Mouse (Mus musculus) B cell, adult 2 months (primary cell): ENCODE measurements around the gene Clspn.
"Not testable (repeated sequence)": the region's sequence is repeated elsewhere in the genome, so short reads cannot be mapped to it uniquely, and the experiment has no call there.

ENCODE experiments used
- DNase-seq, 2 experiments: peaks; one replicate each; pipeline ENCODE4 v3.0.0; 2022

Gene Clspn

DNA sequence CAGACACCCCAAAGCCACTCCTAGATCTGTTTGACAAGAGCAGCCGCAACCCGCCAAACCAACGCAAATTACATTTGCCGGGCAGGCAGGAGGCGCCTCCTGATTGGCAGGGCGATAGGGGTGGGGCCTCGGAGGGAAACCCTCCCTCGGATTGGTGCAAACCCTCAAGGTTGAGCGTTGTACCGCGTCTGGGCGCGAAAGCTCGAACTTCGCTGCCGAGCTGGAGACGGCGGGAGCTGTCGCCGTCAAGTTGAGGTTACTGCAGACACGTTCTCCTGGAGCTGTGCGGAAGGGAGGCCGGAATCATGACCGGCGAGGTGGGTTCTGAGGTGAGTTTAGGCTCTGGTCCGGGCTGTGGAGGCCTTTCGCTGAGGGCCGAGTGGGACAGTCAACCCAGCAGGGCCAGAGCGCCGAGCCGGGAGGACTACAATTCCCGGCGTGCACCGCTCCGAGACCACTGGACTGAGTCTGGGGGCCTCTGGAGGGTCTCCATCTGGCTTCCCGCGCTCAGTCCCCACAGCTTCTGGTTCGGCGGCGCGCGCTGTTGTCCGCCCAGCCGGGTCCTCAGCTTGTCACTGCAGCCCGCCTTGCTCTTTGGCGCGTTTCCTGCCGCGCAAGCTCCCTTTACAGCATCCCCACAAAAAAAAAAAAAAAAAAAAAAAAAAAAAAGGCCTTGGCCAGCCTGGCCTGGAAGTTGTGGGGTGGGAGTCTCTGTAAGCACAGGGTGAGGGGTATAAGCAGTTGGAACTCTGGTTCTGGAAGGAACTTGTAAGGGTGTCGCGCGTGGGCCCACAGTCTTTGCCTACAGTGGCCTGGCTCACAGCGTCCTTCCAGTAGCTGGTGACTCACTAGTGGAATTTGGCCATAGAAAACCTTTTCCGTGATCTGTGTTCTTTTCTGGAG, at the start of gene Clspn:
Gene Clspn, plus strand, starts transcription at position 127 of the 903 bp plus-strand sequence.
- peak; percentile 90 to 93 for DNase-seq

DNA sequence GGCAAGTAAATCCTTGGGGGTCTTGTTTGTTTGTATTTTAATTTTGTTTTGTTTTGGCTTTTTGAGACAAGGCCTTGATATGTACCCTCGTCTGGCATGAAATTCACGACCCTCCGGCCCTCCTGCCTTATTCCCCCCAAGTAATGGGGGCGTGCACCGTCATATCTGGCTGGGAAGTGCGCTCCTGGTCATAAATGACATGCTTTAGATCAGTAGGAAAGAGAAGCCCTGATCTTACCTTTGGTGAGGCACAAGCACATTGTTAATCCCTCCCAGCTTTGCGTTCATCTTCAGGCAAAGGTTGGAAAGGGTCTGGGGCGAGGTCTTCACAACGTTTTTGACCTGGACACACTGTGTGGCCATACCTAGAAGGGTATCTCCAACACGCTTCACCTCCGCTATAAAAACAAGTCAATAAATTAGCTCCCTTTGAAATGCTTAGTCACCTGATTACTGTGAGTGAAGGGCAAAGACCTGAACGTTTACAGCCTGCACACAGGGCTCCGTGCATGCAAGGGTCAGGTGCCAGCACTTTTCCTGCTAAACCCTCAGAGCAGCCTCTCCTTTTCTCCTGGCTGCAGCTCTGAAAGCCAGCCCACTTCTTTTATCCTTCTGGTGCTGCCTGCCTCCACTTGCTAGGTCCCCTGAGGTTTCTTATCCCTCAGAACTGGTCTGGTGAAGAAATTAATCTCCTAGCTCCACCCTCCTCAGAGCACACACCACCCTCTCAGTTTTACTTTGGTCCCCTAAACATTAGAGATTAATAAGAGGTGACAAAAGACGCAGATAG, 48.4 kb upstream of the Clspn start:
- no peak for DNase-seq

DNA sequence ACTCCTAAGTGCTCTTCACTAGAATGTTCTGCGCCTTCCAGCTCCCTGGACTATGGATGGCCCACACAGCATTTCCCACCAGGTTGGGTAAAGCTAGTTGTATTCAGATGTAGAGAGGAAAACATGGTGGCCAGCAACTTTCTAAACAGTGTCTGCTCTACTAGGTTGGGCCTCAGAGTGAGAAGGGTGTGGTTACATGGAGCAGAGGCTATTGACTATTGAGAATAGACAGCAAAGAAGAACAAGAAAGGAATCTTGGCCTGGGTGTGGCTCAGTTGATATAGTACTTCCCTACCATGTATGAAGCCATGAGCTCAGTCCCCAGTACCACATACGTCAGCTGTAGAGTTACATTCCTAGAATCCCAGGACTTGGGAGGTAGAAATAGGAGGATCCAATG, 47.7 kb upstream of the Clspn start:
- DNase-seq = no peak

DNA sequence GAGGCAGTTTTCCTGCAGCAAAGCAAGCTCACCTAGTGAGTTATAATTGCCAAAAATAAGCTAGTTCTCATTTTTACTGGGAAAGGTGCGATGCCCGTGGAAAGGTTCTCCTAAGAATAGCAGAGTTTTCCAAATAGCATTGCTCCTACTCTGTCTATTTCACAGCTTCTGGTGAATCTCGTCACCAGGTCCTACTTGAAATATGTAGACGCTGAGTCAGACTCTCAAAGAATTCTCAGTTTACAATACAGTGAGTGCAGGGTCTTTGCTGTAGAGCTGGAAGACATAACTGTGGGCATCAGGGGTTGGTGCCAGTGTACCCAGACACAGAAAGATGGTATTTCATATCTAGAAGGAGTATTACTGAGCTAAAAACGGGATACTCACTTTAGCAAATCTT, 45.7 kb upstream of the Clspn start:
- DNase-seq = no peak

DNA sequence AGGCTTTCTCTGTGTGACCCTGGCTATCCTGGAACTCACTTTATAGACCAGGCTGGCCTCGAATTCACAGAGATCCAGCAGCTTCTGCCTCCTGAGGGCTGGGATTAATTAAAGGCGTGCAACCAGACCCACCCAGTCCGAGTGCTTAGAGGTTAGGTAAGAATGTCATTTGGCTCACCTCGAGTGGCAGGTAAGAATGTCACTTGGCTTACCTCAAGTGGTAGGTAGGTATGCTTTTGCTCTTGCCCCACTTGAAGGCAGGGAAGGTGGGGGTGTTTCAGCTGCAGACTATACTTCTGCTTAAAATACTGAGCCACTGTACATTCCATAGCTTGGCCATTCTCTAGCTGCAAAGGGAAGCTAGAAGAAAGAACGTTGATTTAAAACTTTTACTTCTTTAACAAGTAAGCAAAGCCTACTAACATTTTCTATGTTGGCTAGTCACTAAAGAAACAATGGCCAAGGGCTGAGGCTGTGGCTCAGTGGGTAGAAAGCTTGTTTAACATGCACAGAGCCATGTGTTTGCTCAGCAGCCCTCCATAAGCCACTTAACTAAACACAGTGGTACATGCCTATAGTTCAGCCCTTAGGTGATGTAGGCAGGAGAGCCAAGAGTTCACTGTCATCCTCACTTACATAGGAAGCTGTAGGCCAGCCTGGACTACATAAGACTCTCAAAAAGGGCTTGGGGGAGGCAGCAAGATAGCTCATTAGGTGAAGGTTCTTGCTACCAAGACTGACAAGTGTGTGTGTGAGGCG, 44.2 kb upstream of the Clspn start:
- DNase-seq = no peak

DNA sequence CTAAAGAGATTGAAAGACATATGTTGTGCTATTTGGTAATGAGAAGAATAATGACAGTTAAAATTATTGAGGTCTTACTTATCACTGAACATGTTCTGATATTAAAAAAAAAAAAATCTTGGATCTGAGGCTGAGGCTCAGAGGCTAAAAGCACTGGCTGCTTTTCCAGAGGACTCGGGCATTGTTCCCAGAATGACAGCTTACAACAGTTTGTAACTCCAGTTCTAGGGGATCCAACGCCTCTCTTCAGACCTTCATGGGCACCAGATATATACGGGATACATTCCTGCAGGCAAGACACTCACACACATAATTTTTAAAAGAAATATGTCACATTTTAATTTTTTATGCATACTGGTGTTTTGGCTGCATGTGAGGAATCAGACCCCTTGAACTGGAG, 30.6 kb upstream of the Clspn start:
- DNase-seq = no peak

DNA sequence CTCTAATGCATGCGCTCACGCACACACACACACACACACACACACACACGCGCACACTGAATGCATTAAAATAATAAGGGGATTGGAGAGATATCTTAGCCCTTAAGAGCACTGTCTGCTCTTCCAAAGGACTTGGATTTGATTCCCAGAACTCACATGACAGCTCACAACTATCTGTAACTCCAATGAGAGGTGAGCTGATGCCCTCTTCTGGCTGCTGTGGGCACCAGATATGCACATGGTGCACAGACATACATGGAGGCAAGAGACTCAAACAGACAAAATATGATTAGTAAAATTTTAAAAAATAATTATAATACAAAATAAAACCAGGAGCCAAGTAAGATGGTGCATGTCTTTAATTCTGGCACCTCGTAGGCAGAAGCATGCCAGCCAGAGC, 29.9 kb upstream of the Clspn start:
- DNase-seq = no peak

DNA sequence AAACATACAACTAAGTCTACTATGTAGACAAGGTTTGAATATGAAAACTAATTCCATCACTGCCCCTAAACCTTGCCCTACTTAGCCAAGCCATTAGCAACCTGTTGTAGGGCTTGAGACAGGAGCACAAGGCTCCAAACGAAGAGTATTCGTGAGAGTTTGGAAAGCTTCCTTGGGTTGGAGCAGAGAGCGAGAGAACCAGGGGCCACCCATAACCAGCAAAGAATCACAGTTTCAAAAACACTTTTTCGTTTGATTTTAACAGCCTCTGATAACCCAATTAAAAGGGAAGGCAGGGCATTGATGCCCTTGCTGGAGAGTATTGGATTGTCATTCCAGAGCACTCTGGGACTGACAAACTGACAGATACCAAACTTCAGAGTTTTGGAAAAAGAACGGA, 24.4 kb upstream of the Clspn start:
- no peak for DNase-seq

DNA sequence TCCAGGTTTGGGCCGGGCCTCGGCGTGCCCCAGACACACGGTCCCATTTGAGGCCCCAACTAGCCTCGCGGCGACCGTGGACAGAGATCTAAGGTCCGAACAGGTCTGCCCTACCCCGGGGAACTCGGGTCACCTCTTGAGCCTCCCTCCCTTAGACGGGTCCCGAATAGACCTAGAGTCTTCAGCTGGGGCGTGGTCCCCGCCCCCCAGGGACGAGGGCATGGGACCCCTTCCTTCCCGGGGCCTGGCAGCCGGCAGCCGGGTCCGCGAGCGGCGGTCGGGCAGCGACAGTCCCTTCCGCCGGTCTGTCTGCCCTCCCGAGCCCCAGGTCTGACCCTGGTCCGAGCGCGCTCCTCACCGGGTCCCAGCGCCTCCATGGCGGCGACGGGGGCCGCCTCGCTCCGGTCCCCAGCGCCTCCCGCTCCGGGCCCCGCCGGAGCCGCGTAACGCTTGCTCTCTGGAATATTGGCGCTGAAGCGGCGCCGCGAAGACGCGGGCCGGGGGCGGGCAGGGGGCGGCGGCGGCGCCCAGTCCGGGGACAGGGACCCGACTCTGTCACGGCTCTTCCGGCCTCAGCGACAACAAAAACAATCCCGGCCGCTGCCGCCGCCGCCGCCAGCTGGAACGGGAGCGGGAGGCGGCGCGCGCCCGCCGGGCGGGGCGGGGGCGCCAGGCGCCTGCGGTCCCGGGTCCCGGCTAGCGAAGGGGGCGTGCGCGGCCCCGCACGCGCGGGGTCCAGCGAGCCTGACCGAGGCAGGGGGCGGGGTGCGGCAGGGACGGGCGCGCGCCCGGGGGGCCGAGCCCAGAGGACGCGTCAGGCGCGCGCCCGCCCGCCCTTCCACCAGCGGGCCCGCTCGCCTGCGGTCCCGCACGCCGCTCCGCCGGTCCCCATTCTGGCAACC, 23.7 kb upstream of the Clspn start, which contains the start of gene Ago4:
Gene Ago4, minus strand, starts transcription at position 646 of the 902 bp plus-strand sequence.
- DNase-seq = peak; percentile 53

DNA sequence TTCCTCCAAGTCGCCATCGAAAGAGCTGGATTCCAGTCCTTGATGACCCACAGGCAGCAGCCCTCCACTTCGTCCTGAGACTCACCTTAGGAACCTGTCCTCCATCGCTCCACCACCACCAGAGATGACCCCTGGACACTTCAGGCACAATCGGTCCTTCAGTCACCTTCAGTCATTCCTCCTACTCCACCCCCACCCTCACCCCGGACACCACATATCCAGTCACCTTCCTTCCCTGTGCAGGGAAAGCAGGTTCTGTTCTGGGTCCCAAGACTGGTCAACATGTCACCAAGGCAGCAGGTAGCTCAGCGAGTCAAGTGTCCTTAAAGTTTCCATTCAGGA, 23.0 kb upstream of the Clspn start:
- no peak for DNase-seq

DNA sequence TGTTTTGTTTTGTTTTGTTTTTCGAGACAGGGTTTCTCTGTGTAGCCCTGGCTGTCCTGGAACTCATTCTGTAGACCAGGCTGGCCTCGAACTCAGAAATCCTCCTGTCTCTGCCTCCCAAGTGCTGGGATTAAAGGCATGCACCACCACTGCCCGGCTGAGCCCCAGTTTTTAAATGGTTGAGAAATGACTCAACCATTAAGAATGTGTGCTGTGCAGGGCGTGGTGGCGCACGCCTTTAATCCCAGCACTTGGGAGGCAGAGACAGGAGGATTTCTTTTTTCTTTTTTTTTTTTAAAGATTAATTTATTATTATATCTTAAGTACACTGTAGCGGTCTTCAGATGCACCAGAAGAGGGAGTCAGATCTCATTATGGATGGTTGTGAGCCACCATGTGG, 21.1 kb upstream of the Clspn start:
- not testable (repeated sequence) for DNase-seq

DNA sequence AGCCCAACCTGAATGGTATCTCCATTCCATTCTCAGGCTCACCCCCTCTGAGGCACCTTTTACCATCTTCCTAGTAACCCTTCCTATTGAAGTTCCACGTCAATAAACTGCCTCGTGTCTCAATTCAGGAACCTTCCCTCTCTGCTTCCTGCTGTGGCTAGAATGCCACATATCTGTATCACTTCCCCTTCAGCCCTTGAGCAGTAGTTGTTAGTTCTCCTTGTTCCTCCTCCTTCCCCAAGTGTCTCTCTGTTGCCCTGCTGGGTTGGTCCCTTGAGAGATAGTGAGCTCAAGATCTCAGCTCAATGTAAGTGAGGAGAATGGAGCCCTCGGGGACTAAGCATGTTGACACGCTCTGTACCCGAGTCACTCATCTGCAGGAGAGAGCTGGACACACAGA, 19.9 kb upstream of the Clspn start:
- peak; percentile 69 to 71 for DNase-seq

DNA sequence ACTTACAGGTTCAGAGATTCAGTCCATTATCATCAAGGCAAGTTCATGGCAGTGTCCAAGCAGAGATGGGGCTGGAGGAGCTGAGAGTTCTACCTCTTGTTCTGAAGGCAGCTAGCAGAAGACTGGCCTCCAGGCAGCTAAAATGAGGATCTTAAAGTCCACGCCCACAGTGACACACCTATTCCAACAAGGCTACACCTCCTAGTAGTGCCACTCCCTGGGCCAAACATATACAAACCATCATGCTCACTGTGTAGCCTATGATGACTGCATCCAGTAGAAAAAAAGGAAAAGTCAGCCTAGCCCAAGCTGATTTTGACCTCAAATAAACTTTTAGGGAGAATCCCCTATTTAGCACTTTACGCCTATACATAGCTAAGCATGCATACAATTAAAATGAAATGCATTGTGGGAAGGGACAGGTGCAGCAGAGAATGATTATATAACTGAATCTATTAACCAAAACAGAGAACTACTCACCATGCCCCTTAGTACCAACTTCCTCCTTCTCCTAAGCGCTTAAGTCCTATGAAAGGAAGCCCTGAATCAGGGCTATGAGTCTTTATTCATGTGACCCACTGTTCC, 16.2 kb upstream of the Clspn start:
- DNase-seq = peak; percentile 67 to 69

DNA sequence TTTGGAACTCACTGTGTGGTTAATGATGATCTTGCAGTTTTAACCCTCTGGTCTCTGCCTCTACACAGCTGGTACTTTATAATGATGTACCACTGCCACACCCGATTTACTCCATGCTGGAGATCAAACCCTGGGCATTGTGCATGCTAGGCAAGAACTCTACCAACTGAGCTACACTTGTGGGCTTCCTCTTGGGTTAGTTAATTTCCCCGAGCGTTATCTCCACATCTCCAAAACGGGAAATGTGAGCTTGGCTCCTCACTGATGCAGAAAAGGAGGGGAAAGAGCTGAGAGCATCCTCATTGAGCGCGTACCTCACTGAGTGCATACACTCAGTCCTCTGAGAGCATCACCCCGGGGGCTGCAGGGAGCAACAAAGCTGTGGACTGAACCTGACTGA, 13.9 kb upstream of the Clspn start:
- no peak for DNase-seq

DNA sequence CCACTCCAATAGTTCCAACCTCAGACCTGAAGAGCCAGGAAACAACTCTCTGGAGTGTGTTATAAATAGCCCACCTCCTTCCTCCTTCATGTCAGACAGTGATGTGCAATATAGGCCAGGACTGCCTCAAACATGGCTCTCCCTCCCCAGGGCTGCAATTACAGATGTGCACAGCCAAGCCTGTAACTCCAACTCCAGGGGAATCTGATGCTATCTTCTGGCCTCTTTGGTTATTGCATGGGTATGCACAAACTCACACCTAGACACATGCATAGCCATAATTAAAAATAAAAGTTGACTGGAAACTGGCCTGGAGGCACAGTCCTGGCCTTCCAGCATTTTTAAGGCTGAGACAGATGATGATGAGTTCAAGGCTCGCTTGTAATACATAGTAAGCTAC, 11.7 kb upstream of the Clspn start:
- DNase-seq = no peak

DNA sequence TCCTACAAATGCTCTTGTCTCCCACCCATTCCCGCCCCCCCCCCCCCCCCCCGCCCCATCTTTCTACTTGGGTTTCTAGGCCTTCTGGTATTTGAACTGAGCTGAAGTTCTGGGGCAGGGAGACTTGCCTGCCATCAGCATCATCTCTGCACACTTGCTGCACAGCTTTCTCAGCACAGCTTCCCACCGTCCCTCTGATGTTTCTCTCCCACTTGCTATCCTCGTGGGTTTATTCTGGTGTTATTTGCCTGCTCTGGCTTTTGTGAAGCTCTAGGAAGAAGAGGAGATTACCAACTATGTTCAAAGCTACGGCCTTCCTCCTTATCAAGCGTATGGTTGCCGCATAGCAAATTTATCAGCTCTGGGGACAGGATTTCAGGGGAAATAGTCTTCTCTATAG, 11.0 kb upstream of the Clspn start:
- no peak for DNase-seq

DNA sequence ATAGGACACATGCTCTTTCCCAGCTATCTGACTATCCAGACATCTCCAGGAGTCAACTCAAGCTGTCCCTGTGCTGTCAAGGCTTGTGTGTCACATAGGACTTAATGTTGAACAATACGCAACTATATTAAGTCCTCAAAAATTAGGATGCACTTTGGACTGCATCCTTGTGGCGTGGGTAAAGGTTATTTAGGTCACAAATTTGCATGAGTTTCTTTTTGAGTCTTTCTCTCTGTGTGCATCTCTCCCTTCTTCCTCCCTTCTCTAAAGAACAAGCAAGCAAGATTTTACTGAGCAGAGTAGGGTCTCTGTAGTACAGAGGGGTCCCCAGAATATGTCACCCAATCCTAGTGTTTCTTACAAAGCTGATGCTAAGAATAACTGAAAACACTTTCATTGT, 10.6 kb upstream of the Clspn start:
- DNase-seq = no peak

DNA sequence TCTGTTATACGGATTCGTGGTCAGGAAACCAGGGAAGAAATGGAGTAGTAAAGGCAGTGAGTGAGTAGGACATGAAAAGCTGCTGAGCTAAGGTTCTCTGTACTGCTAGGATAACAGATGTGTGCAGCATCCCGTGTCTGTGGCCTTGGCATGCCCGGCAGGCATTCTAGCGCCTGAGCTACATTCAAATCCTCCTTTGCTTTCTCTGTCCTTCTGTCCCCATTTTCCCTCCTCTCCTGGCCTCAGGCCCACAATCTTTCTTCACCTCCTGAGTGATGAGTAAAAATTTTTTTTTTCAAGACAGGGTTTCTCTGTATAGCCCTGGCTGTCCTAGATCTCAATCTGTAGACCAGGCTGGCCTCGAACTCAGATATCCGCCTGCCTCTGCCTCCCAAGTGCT, 4.6 kb upstream of the Clspn start:
- no peak for DNase-seq

DNA sequence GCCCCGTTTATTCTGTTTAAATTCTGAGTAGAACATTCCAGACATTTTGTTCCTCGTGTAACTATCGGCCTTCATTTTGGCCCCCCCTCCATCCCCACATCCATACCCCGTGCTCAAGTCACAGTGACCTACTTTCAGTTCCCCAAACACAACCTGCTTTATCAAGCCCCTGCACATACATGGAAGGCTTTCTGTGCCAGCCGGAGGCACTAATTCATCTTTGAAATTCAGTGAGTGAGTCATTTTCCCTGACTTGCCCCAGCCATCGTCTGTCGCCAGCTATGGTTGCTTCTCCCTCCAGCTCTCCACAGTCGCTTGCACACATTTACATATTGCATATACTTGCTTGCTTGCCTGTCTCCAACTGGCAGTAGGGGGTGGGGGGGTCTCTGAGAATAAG, 3.6 kb upstream of the Clspn start:
- peak; percentile 61 to 69 for DNase-seq

DNA sequence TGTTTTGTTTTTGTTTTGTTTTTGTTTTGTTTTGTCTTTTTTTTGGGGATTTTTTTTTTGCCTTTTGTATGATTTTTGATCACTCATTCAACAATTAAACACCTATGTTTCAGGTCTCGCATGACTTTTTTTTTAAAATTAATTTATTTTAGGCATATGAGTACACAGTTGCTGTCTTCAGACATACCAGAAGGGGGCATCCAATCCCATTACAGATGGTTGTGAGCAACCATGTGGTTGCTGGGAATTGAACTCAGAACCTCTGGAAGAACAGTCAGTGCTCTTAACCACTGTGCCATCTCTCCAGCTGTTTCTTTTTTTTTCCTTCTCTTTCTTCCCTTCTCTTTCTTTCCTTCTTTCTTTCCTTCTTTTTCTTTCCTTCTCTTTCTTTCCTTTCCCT, 3.0 kb upstream of the Clspn start:
- no peak for DNase-seq

DNA sequence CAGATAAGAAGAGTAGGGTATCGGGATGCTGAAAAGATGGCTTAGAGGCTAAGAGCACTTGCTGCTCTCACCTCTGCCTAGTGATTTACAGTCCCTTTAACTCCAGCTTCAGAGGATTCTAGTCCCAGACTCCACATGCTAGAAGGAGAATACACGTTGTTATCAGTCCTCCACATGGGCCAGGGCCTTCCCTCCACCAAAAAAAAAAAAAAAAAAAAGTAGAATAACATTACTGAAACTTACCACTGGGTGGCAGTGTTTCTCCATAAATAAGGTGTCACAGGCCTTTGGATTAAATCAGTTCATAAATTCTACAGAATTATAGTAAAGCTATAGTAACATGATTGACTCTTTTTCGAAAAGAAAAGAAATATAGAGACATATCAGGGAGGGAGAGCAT, 2.3 kb upstream of the Clspn start:
- DNase-seq = peak; percentile 50 to 56

DNA sequence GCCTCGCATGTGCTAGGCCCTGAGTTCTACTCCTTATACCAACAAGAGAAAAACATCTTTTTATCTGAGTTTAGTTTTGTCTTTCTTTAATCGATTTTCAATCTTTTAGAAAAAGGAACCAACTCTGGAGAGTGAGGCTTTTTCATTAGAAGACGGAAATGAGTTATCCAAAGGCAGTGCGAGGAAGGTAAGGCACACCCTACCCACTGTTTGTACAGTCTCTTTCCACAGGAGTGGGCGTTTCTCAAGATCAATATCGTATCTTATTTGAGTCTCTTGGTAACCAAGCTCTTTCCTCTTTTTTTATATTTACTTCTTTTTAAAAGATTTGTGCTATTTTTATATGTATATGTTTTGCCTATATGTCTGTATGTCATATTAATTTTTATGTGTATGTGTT, 7.1 kb downstream of the Clspn start:
- no peak for DNase-seq
